Mouse (Mus musculus) limb, embryonic 15.5 days (tissue): ENCODE results near the gene Spata32. TPM values are rescaled to one million over a fixed set of nuclear protein-coding genes. Genes with fewer than 3 reads are reported as not detected.

Source experiments
- ATAC-seq: fragments of 200-750 bp; cut with Nextera tagmentation; 2 replicates; pipeline ENCODE4 v1.8.0; 2017; ENCODE audit warnings: low read depth, moderate TSS enrichment; ENCODE audit not compliant: insufficient number of reproducible peaks, low FRiP score, low TSS enrichment
- H3K27ac ChIP-seq: fragments of 300-500 bp; sonication (generic); 2 replicates; pipeline ENCODE4 v1.5.1; 2015; ENCODE audit warnings: moderate library complexity, mild to moderate bottlenecking, inconsistent platforms
- H3K27me3 ChIP-seq: fragments of 300-500 bp; sonication (generic); 2 replicates; pipeline ENCODE4 v1.6.1; 2015; ENCODE audit warnings: inconsistent platforms
- H3K36me3 ChIP-seq: fragments of 300-500 bp; sonication (generic); 2 replicates; pipeline ENCODE4 v1.6.1; 2015; ENCODE audit warnings: inconsistent platforms
- H3K4me1 ChIP-seq: fragments of 300-500 bp; sonication (generic); 2 replicates; pipeline ENCODE4 v1.6.1; 2015; ENCODE audit warnings: inconsistent platforms
- H3K4me2 ChIP-seq: fragments of 300-500 bp; sonication (generic); 2 replicates; pipeline ENCODE4 v1.6.1; 2015; ENCODE audit warnings: mild to moderate bottlenecking, inconsistent platforms
- H3K4me3 ChIP-seq: fragments of 300-500 bp; sonication (generic); 2 replicates; pipeline ENCODE4 v1.5.1; 2015; ENCODE audit warnings: mild to moderate bottlenecking, inconsistent platforms
- H3K9ac ChIP-seq: fragments of 300-500 bp; sonication (generic); 2 replicates; pipeline ENCODE4 v1.6.1; 2015; ENCODE audit warnings: inconsistent platforms
- H3K9me3 ChIP-seq: fragments of 300-500 bp; sonication (generic); 2 replicates; pipeline ENCODE4 v1.6.1; 2016; ENCODE audit warnings: inconsistent platforms
- WGBS: fragments of 180-500 bp; shearing (Covaris S2); methylation state at CpG from one replicate; pipeline ENCODE4 v1.1.7; 2015; 5-methylcytosine and 5-hydroxymethylcytosine counted together
- polyA plus RNA-seq: library from polyadenylated mRNA; unstranded; fragments of >200 nt; fragmentation: Nextera tagmentation; extraction: Ambion mirVana; gene quantifications from 2 replicates; pipeline ENCODE4 v1.2.1, GENCODE M21; 2015

Gene Spata32
- polyA plus RNA-seq, 1 experiment from 2014 or later: not detected

DNA sequence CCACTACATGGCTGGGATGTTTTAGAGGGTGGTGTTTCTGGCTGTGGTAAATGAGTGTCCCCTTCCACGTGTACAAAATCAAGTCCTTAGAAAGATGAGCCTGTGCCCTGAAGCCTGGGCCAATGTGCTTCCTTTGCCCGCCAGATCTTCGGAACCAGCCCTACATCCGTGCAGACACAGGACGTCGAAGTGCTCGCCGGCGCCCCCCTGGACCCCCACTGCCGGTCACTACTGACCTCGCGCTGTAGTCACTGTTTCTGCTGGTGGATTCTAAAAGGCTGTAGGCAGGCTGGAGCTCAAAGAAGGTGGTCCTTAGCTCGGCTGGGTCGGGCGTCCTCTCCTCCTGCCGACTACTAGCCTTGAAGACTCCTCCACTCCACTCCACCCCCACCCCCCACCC lies 19.9 kb downstream of the Spata32 start:
- Histone ChIP-seq H3K36me3 (no peaks in the 10 kb centered on the region), H3K4me1 (peaks cover 27% of the 10 kb centered on the region), H3K9ac (no peak overlapping the region; the same call in 1 of the 2 replicates), H3K27me3 (peaks cover 76% of the 10 kb centered on the region), H3K4me3 (peak overlapping the region; percentile 46), H3K27ac (no peak overlapping the region), H3K9me3 (no peaks in the 10 kb centered on the region), H3K4me2 (peak overlapping the region; percentile 90)
- no peak for ATAC-seq
- WGBS: 5% methylated on average over 16 of the region's 16 CpGs

DNA sequence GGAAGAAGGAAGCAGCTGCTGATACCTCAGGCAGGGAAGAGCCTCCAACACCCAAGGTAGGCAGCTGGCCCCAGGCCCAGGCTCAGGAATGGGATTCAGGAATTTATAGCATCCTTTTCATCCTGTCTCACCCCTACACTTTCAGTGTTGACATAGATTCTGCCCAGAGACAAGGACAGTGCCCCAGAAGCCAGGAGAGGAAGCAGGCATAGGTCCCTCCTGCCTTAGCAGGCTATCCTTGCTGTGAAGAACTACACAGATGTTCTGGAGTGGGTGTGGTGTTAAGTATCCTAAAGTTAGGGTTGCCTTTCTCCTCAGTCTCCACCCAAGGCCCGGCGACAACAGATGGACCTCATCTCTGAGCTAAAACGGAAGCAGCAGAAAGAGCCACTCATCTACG lies 20.9 kb downstream of the Spata32 start:
- no peak overlapping the region for H3K9ac ChIP-seq
- WGBS: 78% methylated on average over 4 of the region's 4 CpGs
- no peak overlapping the region for H3K4me2 ChIP-seq
- H3K27ac ChIP-seq: no peak overlapping the region
- no peak overlapping the region for H3K4me3 ChIP-seq
- H3K36me3 ChIP-seq: no peaks in the 10 kb centered on the region
- H3K9me3 ChIP-seq: no peaks in the 10 kb centered on the region
- peaks cover 37% of the 10 kb centered on the region for H3K4me1 ChIP-seq
- H3K27me3 ChIP-seq: peaks cover 86% of the 10 kb centered on the region
- ATAC-seq: no peak

DNA sequence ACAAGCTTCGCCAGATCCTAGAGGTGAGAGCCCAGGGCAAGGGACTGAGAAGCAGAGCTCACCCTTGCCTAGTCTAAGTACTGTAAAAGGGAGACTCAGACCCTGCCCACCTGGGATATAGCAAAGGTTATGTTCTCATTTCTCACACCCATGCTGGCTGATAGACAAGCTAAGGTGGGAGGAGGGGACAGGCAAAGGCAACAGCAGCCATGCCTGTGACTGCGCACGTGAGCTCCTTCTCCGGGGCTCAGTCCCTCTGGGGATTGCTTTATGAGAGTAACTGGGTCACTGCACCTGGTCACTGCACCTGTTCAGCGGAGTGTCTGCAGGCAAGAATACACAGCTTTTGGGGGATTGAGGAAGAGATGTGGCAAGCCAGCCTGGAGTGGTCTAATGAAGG lies 22.6 kb downstream of the Spata32 start:
- Histone ChIP-seq H3K9me3 (no peaks in the 10 kb centered on the region), H3K4me2 (no peak overlapping the region), H3K4me3 (no peak overlapping the region), H3K27me3 (peaks cover 99% of the 10 kb centered on the region), H3K9ac (no peak overlapping the region), H3K4me1 (peaks cover 34% of the 10 kb centered on the region), H3K36me3 (no peaks in the 10 kb centered on the region), H3K27ac (no peak overlapping the region)
- WGBS: 71% methylated on average over 5 of the region's 5 CpGs
- ATAC-seq: no peak

- 86% methylated on average over 18 of the region's 18 CpGs for WGBS
- Histone ChIP-seq H3K4me1 (peaks cover 34% of the 10 kb centered on the region), H3K9ac (no peak overlapping the region), H3K4me3 (no peak overlapping the region), H3K27ac (no peak overlapping the region), H3K4me2 (no peak overlapping the region), H3K36me3 (no peaks in the 10 kb centered on the region), H3K27me3 (peaks cover 99% of the 10 kb centered on the region), H3K9me3 (no peaks in the 10 kb centered on the region)
- ATAC-seq: no peak
These were observed 23.0 kb downstream of the Spata32 start for GRCm38 (mm10) chr11:103195236-103195635.

DNA sequence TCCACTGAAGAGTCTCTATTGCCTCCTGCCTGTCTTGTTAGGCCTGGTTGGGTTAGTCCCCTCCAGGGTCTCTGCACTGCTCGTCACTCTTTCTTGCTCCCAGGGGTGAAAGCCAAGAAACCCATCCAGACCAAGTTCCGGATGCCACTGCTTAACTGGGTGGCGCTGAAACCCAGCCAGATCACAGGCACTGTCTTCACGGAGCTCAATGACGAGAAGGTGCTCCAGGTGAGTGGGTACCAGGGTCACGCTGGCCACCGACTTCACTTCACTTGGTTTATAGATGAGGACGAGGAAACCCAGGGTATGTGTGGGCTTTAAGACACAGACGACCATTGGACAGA lies 24.4 kb downstream of the Spata32 start:
- H3K4me2 ChIP-seq: no peak overlapping the region

GRCm38 (mm10) chr11:103192956-103193824 lies 25.0 kb downstream of the Spata32 start:
- Histone ChIP-seq H3K4me3 (peak overlapping the region; percentile 27), H3K4me2 (peak overlapping the region; percentile 50), H3K27ac (no peak overlapping the region), H3K27me3 (peaks cover 86% of the 10 kb centered on the region), H3K9me3 (no peaks in the 10 kb centered on the region), H3K9ac (no peak overlapping the region), H3K4me1 (peaks cover 17% of the 10 kb centered on the region), H3K36me3 (no peaks in the 10 kb centered on the region)
- WGBS: 6% methylated on average over 42 of the region's 44 CpGs
- no peak for ATAC-seq

More for the DNA sequence above, 24.4 kb downstream of the Spata32 start:
- H3K27ac ChIP-seq: no peak overlapping the region
- no peaks in the 10 kb centered on the region for H3K9me3 ChIP-seq
- H3K4me3 ChIP-seq: no peak overlapping the region
- no peak overlapping the region for H3K9ac ChIP-seq
- ATAC-seq: no peak
- 38% methylated on average over 9 of the region's 9 CpGs for WGBS
- H3K36me3 ChIP-seq: no peaks in the 10 kb centered on the region
- peaks cover 92% of the 10 kb centered on the region for H3K27me3 ChIP-seq
- H3K4me1 ChIP-seq: peaks cover 23% of the 10 kb centered on the region

DNA sequence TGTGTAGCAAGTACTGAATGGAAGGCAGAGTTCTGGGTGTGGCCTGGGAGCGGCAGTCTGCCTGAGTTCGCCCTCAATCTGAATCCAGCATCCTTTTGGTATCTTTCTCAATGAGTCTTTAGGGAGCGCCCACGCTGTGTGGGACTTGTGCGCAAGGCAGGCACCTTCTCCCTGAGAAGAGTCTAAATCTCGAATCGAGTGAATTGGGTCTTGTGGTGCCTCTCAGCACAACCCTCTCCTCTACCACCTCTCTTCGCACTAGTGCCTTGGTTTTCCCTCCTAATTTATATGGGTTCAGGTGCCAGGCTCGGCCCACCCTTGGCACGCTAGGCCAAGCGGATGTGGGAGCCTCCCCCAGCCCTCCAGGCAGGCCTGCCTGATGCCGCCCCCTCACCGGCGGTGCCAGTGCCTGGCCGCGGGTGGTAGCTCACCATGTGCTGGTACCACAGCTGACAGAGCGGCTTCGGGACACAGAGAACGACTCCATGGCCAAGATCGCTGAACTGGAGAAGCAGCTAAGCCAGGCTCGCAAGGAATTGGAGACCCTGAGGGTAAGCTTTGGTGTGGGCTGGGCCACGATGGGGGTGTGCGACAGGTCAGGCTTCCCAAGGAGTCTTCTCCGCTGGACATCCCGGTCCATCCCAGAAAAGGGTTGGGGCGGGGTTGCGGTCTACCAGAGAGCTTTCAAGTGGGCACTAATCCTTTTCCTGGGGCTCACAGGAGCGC lies 25.8 kb downstream of the Spata32 start:
- no peaks in the 10 kb centered on the region for H3K9me3 ChIP-seq
- no peaks in the 10 kb centered on the region for H3K36me3 ChIP-seq
- H3K9ac ChIP-seq: no peak overlapping the region
- ATAC-seq: no peak
- H3K4me3 ChIP-seq: peak overlapping the region; percentile 27
- H3K27me3 ChIP-seq: peaks cover 79% of the 10 kb centered on the region
- H3K27ac ChIP-seq: no peak overlapping the region
- peaks cover 15% of the 10 kb centered on the region for H3K4me1 ChIP-seq
- 17% methylated on average over 28 of the region's 28 CpGs for WGBS
- H3K4me2 ChIP-seq: peak overlapping the region; percentile 50

- Histone ChIP-seq H3K9me3 (no peaks in the 10 kb centered on the region), H3K4me2 (no peak overlapping the region), H3K27ac (no peak overlapping the region), H3K4me3 (no peak overlapping the region), H3K36me3 (no peaks in the 10 kb centered on the region), H3K9ac (no peak overlapping the region), H3K27me3 (peaks cover 9% of the 10 kb centered on the region; the same call in 1 of the 2 replicates), H3K4me1 (no peaks in the 10 kb centered on the region)
- WGBS: 47% methylated on average over 2 of the region's 2 CpGs
- ATAC-seq: no peak
These were observed 33.3 kb downstream of the Spata32 start for GRCm38 (mm10) chr11:103184891-103185290.

DNA sequence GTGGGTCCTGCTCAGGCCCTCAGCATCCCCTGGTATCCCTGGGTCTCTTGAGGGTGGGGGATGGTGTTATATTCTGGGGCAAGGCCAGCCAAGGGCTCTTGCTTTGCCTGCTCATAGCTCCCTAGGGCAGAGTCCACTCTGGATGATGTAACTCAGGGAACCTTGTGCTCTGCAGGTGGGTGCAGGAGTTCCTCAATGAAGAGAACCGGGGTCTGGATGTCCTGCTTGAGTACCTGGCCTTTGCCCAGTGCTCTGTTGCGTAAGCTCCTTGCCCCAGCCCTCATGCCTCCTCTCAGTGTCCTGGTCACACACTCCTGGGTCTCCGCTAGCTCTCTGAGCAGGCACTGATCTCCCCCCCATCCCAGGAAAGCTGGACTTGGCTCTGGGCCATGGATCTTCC lies 36.3 kb downstream of the Spata32 start:
- ATAC-seq: no peak
- H3K27me3 ChIP-seq: 0 out of 2 replicates have a peak, but pooled peaks cover 5% of the 10 kb centered on the region
- H3K4me3 ChIP-seq: no peak overlapping the region
- H3K4me1 ChIP-seq: no peaks in the 10 kb centered on the region
- no peaks in the 10 kb centered on the region for H3K9me3 ChIP-seq
- WGBS: 87% methylated on average over 3 of the region's 3 CpGs
- H3K36me3 ChIP-seq: no peaks in the 10 kb centered on the region
- no peak overlapping the region for H3K9ac ChIP-seq
- H3K27ac ChIP-seq: no peak overlapping the region
- no peak overlapping the region for H3K4me2 ChIP-seq

DNA sequence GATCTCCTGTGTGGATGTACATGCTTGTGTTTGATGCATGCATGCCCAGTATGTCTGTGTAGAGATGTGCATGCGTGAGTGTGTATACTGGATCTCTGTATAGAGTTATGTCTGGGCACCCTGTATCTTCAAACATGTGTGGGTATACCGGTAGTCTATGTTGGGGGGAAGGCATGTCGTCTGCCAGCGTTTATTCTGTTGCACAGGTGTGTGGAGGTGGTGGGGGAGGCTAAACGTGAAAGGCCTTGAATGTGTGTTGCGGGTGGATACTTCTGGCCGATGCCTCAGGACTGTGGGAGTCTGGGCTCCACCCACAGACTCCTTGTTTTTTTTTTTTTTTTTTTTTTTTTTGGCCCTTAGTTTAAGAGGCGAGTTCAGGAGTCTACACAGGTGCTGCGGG lies 36.9 kb downstream of the Spata32 start:
- no peak overlapping the region for H3K9ac ChIP-seq
- ATAC-seq: no peak
- no peaks in the 10 kb centered on the region for H3K36me3 ChIP-seq
- H3K4me2 ChIP-seq: no peak overlapping the region
- 76% methylated on average over 9 of the region's 9 CpGs for WGBS
- H3K9me3 ChIP-seq: no peaks in the 10 kb centered on the region
- 0 out of 2 replicates have a peak, but pooled peaks cover 5% of the 10 kb centered on the region for H3K27me3 ChIP-seq
- H3K4me3 ChIP-seq: no peak overlapping the region
- H3K27ac ChIP-seq: no peak overlapping the region
- no peaks in the 10 kb centered on the region for H3K4me1 ChIP-seq

DNA sequence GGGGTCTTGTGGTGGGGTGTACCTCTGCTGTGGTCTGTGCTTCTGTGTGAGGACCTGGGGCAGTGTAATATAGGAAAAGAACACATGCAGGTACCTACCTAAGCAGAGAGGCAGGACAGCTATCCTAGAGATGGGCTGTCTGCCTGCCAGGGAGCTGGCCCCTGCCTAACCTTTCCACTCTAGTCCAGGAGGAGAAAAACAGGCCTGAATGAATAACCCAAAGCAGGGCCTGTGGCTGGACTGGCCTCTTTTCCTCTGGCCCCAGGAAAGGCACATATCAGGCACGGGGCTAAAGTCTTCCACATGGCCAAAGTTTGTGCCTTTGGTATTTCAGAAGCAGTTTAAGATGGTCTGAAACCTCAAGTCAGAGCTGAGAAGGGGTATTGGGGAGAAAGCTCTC lies 37.8 kb downstream of the Spata32 start:
- Histone ChIP-seq H3K27ac (no peak overlapping the region), H3K9me3 (no peaks in the 10 kb centered on the region), H3K9ac (no peak overlapping the region), H3K27me3 (0 out of 2 replicates have a peak, but pooled peaks cover 3% of the 10 kb centered on the region), H3K4me2 (no peak overlapping the region), H3K36me3 (no peaks in the 10 kb centered on the region), H3K4me3 (no peak overlapping the region), H3K4me1 (0 out of 2 replicates have a peak, but pooled peaks cover 4% of the 10 kb centered on the region)
- no peak for ATAC-seq
- 60% methylated on average over 1 of the region's 1 CpGs for WGBS

DNA sequence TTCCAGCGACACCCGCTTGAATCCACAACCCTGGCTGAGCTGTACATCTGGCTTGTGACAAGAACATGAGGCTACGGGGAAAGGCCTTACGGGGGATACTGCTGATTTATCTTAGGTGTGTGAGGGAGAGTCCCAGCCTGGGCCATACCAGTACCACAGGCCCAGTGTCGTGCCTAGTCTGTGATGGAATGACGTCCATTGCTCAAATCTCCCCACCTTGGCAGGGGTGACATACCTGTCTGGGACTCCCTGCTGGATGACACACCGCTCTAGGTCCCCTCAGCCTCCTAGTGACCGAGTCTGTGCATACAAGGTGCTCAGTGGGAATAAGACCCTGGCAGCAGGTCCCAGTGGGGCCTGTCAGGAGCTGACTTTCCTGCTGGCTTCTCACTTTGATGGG lies 39.5 kb downstream of the Spata32 start:
- H3K9me3 ChIP-seq: no peaks in the 10 kb centered on the region
- no peak overlapping the region for H3K4me2 ChIP-seq
- H3K36me3 ChIP-seq: no peaks in the 10 kb centered on the region
- H3K4me1 ChIP-seq: 0 out of 2 replicates have a peak, but pooled peaks cover 4% of the 10 kb centered on the region
- no peak overlapping the region for H3K27ac ChIP-seq
- no peak for ATAC-seq
- H3K27me3 ChIP-seq: peaks cover 2% of the 10 kb centered on the region
- no peak overlapping the region for H3K9ac ChIP-seq
- WGBS: 87% methylated on average over 8 of the region's 8 CpGs
- H3K4me3 ChIP-seq: no peak overlapping the region
